Mouse (Mus musculus) CD4-positive, CD25-positive, alpha-beta regulatory T cell, adult 9 weeks (primary cell): ENCODE measurements around the gene Map3k4. TPM values are rescaled to one million over a fixed set of nuclear protein-coding genes. Genes with fewer than 3 reads are reported as not detected.

Source experiments
- polyA plus RNA-seq: library from polyadenylated mRNA; unstranded; fragments of 100-300 nt; shearing (Covaris generic); gene quantifications from one replicate; pipeline ENCODE4 v1.2.1, GENCODE M21; 2017

Map3k4 gene
- 16.7 TPM for polyA plus RNA-seq

DNA sequence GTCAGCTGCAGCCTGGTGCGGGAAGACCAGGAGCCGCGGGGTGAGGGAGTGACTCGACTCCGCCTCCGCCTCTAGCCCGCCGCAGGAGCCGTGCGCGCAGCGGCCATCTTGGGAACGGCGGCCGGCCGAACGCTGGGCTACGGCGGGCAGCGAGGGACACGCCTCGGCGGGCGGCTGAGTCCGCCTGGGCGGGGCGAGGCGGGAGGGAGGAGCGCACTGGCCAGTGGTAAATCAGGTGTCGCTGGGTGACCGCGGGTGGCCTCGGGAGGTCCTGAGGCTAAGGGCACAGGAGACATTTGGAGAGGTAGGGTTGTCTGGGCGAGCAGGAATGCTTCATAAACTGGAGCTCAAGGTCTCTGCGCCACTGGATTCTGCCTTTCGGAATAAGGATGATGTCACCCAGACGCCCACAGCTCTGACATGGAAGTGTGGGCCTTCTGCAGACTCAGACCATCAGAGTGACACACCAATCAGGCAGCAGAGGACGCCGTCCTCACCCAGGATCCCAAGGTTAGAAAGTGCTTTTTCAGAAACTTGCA, at the start of gene Map3k4:
Gene Map3k4 (minus strand): TSS at position 134 of the 539 bp plus-strand sequence.

Other genes starting within 250 kb of the Map3k4 start
- 9.3 TPM for gene Agpat4, start 200.1 kb downstream of the Map3k4 start, polyA plus RNA-seq
- not detected for gene Plg, start 59.8 kb upstream of the Map3k4 start, polyA plus RNA-seq
- not detected for gene Slc22a3, start 188.9 kb upstream of the Map3k4 start, polyA plus RNA-seq